Mouse (Mus musculus) intestine, embryonic 16.5 days (tissue): ENCODE results near the gene Rpl13. TPM values are rescaled to one million over a fixed set of nuclear protein-coding genes. Genes with fewer than 3 reads are reported as not detected.
A peak's percentile ranks its signal among the peaks of the same experiment; 100 is the strongest.

Experiments used
- ATAC-seq: fragments of 200-750 bp; cut with Nextera tagmentation; 2 replicates; pipeline ENCODE4 v1.8.0; 2017; ENCODE audit warnings: moderate TSS enrichment, moderate library complexity
- H3K27ac ChIP-seq: fragments of 300-500 bp; sonication (generic); 2 replicates; pipeline ENCODE4 v1.5.1; 2014; ENCODE audit warnings: mild to moderate bottlenecking, low read length
- H3K27me3 ChIP-seq: fragments of 300-500 bp; sonication (generic); replicated peaks from 2 replicates; pipeline ENCODE4 v1.6.1; 2014; ENCODE audit warnings: low read length, control low read depth, mixed read lengths; ENCODE audit not compliant: control insufficient read depth, insufficient read depth
- H3K36me3 ChIP-seq: fragments of 300-500 bp; sonication (generic); 2 replicates; pipeline ENCODE4 v1.6.1; 2014; ENCODE audit warnings: low read length, control low read depth; ENCODE audit not compliant: control insufficient read depth, insufficient read depth
- H3K4me1 ChIP-seq: fragments of 300-500 bp; sonication (generic); 2 replicates; pipeline ENCODE4 v1.6.1; 2014; ENCODE audit warnings: low read length, control low read depth, mixed read lengths; ENCODE audit not compliant: control insufficient read depth, insufficient read depth
- H3K4me2 ChIP-seq: fragments of 300-500 bp; sonication (generic); 2 replicates; pipeline ENCODE4 v1.6.1; 2014; ENCODE audit warnings: low read depth, low read length, control low read depth
- H3K4me3 ChIP-seq: fragments of 300-500 bp; sonication (generic); 2 replicates; pipeline ENCODE4 v1.5.1; 2014; ENCODE audit warnings: mild to moderate bottlenecking, low read length
- H3K9ac ChIP-seq: fragments of 300-500 bp; sonication (generic); 2 replicates; pipeline ENCODE4 v1.6.1; 2014; ENCODE audit warnings: low read depth, low read length
- H3K9me3 ChIP-seq: fragments of 300-500 bp; sonication (generic); 2 replicates; pipeline ENCODE4 v1.6.1; 2016; ENCODE audit warnings: low read length, control low read depth; ENCODE audit not compliant: control insufficient read depth
- WGBS: fragments of 180-500 bp; shearing (Covaris S2); extraction: QIAGEN DNeasy Blood & Tissue Kit; methylation state at CpG from one replicate; pipeline ENCODE4 v1.1.7; 2014; 5-methylcytosine and 5-hydroxymethylcytosine counted together
- polyA plus RNA-seq: library from polyadenylated mRNA; unstranded; fragments of >200 nt; fragmentation: Nextera tagmentation; extraction: Ambion mirVana; gene quantifications from 2 replicates; pipeline ENCODE4 v1.2.1, GENCODE M21; 2015

Gene Rpl13
- polyA plus RNA-seq, 1 experiment from 2014 or later, result 1,521 TPM

- Histone ChIP-seq H3K4me2 (no peak overlapping the region), H3K4me3 (no peak overlapping the region), H3K36me3 (no peaks in the 10 kb centered on the region), H3K27ac (no peak overlapping the region), H3K9ac (no peak overlapping the region), H3K27me3 (no peaks in the 10 kb centered on the region), H3K4me1 (peaks cover 14% of the 10 kb centered on the region), H3K9me3 (no peaks in the 10 kb centered on the region)
- 50% methylated on average over 9 of the region's 9 CpGs for WGBS
- ATAC-seq, result no peak
Observed at GRCm38 (mm10) chr8:123135806-123136205, 33.7 kb downstream of the Rpl13 start.

- Histone ChIP-seq H3K4me2 (no peak overlapping the region), H3K9ac (no peak overlapping the region), H3K4me1 (peaks cover 14% of the 10 kb centered on the region), H3K9me3 (no peaks in the 10 kb centered on the region), H3K36me3 (no peaks in the 10 kb centered on the region), H3K4me3 (no peak overlapping the region), H3K27me3 (no peaks in the 10 kb centered on the region), H3K27ac (no peak overlapping the region)
- no peak for ATAC-seq
- WGBS, result 76% methylated on average over 9 of the region's 9 CpGs
Observed at GRCm38 (mm10) chr8:123136287-123136686, 34.1 kb downstream of the Rpl13 start.

- no peak overlapping the region for H3K9ac ChIP-seq
- WGBS, result 21% methylated on average over 2 of the region's 2 CpGs
- H3K36me3 ChIP-seq, result no peaks in the 10 kb centered on the region
- H3K4me1 ChIP-seq, result peaks cover 15% of the 10 kb centered on the region
- H3K4me2 ChIP-seq, result no peak overlapping the region
- no peak overlapping the region for H3K4me3 ChIP-seq
- peak overlapping the region; percentile 78 for H3K27ac ChIP-seq
- no peaks in the 10 kb centered on the region for H3K27me3 ChIP-seq
- ATAC-seq, result peak; percentile 87
- no peaks in the 10 kb centered on the region for H3K9me3 ChIP-seq
Observed at GRCm38 (mm10) chr8:123137645-123138077, 35.5 kb downstream of the Rpl13 start.

GRCm38 (mm10) chr8:123138741-123139140 is 36.6 kb downstream of the Rpl13 start:
- H3K36me3 ChIP-seq, result no peaks in the 10 kb centered on the region
- ATAC-seq, result no peak
- H3K4me2 ChIP-seq, result no peak overlapping the region
- peaks cover 16% of the 10 kb centered on the region for H3K4me1 ChIP-seq
- H3K27me3 ChIP-seq, result no peaks in the 10 kb centered on the region
- 61% methylated on average over 4 of the region's 4 CpGs for WGBS
- H3K9ac ChIP-seq, result no peak overlapping the region
- H3K4me3 ChIP-seq, result no peak overlapping the region
- no peaks in the 10 kb centered on the region for H3K9me3 ChIP-seq
- peak overlapping the region; percentile 78; the same call in 1 of the 2 replicates for H3K27ac ChIP-seq

- Histone ChIP-seq H3K36me3 (no peaks in the 10 kb centered on the region), H3K9ac (peak overlapping the region; percentile 16; the same call in 1 of the 2 replicates), H3K9me3 (no peaks in the 10 kb centered on the region), H3K4me1 (peaks cover 20% of the 10 kb centered on the region), H3K4me3 (no peak overlapping the region), H3K27ac (peak overlapping the region; percentile 69), H3K4me2 (no peak overlapping the region), H3K27me3 (no peaks in the 10 kb centered on the region)
- 58% methylated on average over 14 of the region's 14 CpGs for WGBS
- ATAC-seq, result peak; percentile 19
Observed at GRCm38 (mm10) chr8:123141741-123142462, 39.8 kb downstream of the Rpl13 start.

- WGBS, result 67% methylated on average over 6 of the region's 6 CpGs
- H3K36me3 ChIP-seq, result no peaks in the 10 kb centered on the region
- no peak overlapping the region for H3K4me3 ChIP-seq
- no peak overlapping the region for H3K9ac ChIP-seq
- no peak overlapping the region for H3K4me2 ChIP-seq
- no peaks in the 10 kb centered on the region for H3K27me3 ChIP-seq
- H3K9me3 ChIP-seq, result no peaks in the 10 kb centered on the region
- H3K27ac ChIP-seq, result no peak overlapping the region
- peaks cover 6% of the 10 kb centered on the region; the same call in 1 of the 2 replicates for H3K4me1 ChIP-seq
- ATAC-seq, result no peak
Observed at GRCm38 (mm10) chr8:123145279-123145678, 43.1 kb downstream of the Rpl13 start.

- no peak overlapping the region for H3K9ac ChIP-seq
- WGBS, result 45% methylated on average over 7 of the region's 7 CpGs
- H3K4me2 ChIP-seq, result no peak overlapping the region
- H3K9me3 ChIP-seq, result no peaks in the 10 kb centered on the region
- no peak for ATAC-seq
- H3K27ac ChIP-seq, result peak overlapping the region; percentile 80
- no peaks in the 10 kb centered on the region for H3K27me3 ChIP-seq
- H3K36me3 ChIP-seq, result no peaks in the 10 kb centered on the region
- no peak overlapping the region for H3K4me3 ChIP-seq
- H3K4me1 ChIP-seq, result peaks cover 6% of the 10 kb centered on the region; the same call in 1 of the 2 replicates
Observed at GRCm38 (mm10) chr8:123146390-123146789, 44.2 kb downstream of the Rpl13 start.

GRCm38 (mm10) chr8:123150737-123151171 is 48.6 kb downstream of the Rpl13 start:
- Histone ChIP-seq H3K4me2 (no peak overlapping the region), H3K27me3 (no peaks in the 10 kb centered on the region), H3K4me1 (0 out of 2 replicates have a peak, but pooled peaks cover 3% of the 10 kb centered on the region), H3K4me3 (no peak overlapping the region), H3K36me3 (no peaks in the 10 kb centered on the region), H3K9ac (no peak overlapping the region), H3K27ac (peak overlapping the region; percentile 68), H3K9me3 (no peaks in the 10 kb centered on the region)
- WGBS, result 35% methylated on average over 9 of the region's 9 CpGs
- peak; percentile 77 for ATAC-seq
